Mouse (Mus musculus) neutrophil, adult 5-6 weeks (primary cell): ENCODE results near the gene Gm20388. TPM values are rescaled to one million over a fixed set of nuclear protein-coding genes. Genes with fewer than 3 reads are reported as not detected.
A peak's percentile ranks its signal among the peaks of the same experiment; 100 is the strongest.
"Not testable (repeated sequence)": the region's sequence is repeated elsewhere in the genome, so short reads cannot be mapped to it uniquely, and the experiment has no call there.

ENCODE experiments used
- ATAC-seq: fragments of 151-379, 151-347 bp; 2 replicates; pipeline ENCODE4 v1.8.0; 2017; ENCODE audit warnings: mild to moderate bottlenecking, moderate TSS enrichment; ENCODE audit not compliant: insufficient number of reproducible peaks, poor library complexity, low FRiP score, severe bottlenecking; ENCODE audit errors: extremely low read depth
- total RNA-seq: library from RNA; stranded (forward); fragments of 200-1000 nt; gene quantifications from 2 replicates; pipeline ENCODE4 v1.2.3, GENCODE M21; 2017

The Gm20388 gene
- total RNA-seq, 1 experiment from 2014 or later, result 10.8 TPM

GRCm38 (mm10) chr8:123000311-123000710 lies 3089.7 kb downstream of the Gm20388 start:
- ATAC-seq, result 0 out of 2 replicates have a peak, but pooled peaks have one; percentile 25

GRCm38 (mm10) chr8:123004033-123004922 lies 3093.6 kb downstream of the Gm20388 start:
- no peak for ATAC-seq

- no peak for ATAC-seq
Observed at GRCm38 (mm10) chr8:123005328-123005727, 3094.7 kb downstream of the Gm20388 start.

DNA sequence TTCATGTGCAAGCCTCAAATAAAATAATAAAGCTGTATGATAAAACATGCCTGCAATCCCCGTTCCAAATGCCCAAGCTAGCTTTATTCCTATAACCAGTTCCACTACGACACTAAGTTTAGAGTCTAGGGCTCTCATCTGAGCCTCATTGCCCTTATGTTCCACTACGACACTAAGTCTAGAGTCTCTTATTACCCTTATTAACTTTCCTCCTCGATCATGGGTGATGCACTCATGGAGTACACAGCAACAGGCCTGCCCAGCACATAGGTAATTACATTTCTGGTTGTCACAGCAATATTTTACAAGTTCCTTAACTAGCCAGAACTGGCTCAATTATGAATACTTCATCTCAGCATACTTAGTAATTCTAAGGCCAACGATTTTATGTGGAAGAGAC lies 3095.2 kb downstream of the Gm20388 start:
- no peak for ATAC-seq

- ATAC-seq, result no peak
Observed at GRCm38 (mm10) chr8:123011321-123011720, 3100.7 kb downstream of the Gm20388 start.

DNA sequence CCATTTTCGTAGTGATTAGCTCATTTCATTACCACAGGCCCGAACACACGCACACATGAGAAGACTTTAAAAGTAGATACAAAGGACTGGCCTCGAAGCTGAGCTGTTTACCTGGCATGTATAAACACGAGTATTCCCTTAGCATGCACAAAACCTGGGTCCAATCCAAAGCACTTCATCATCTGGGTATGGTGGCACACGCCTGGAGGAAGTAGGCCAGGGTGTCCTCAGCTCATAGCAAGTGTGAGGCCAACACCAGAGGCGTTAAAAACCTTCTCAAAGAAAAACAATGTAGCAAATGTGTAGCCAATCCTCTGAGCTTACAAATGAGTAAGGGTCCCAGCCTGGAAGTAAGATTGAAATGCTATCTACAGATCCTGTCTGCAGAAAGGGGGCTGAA lies 3103.8 kb downstream of the Gm20388 start:
- no peak for ATAC-seq

GRCm38 (mm10) chr8:123015074-123015473 lies 3104.4 kb downstream of the Gm20388 start:
- no peak for ATAC-seq

GRCm38 (mm10) chr8:123017143-123017542 lies 3106.5 kb downstream of the Gm20388 start:
- no peak for ATAC-seq

- ATAC-seq, result peak; percentile 20; the same call in 1 of the 2 replicates
Observed at GRCm38 (mm10) chr8:123018484-123019164, 3108.0 kb downstream of the Gm20388 start.

GRCm38 (mm10) chr8:123020084-123020483 lies 3109.4 kb downstream of the Gm20388 start:
- ATAC-seq, result no peak

GRCm38 (mm10) chr8:123020859-123021258 lies 3110.2 kb downstream of the Gm20388 start:
- no peak for ATAC-seq

DNA sequence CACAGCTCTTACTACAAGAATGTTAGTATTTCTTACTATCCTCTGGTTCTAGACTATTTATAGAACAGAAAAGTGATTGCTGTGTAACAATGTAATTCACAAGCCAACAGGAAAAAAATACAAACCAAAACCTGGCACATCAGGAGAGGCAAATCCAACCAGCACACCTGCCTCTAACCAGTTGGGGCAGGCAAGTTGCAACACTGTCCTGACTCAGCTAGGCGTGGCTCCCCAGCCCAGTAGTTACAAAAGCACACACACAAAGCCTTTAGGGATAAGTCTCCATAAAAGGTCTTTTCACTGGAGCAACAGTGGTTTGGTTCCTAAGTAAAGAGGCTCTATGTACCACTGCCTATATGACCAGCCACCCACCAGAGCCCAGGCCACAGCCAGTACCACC lies 3110.6 kb downstream of the Gm20388 start:
- ATAC-seq, result peak; percentile 49; the same call in 1 of the 2 replicates

DNA sequence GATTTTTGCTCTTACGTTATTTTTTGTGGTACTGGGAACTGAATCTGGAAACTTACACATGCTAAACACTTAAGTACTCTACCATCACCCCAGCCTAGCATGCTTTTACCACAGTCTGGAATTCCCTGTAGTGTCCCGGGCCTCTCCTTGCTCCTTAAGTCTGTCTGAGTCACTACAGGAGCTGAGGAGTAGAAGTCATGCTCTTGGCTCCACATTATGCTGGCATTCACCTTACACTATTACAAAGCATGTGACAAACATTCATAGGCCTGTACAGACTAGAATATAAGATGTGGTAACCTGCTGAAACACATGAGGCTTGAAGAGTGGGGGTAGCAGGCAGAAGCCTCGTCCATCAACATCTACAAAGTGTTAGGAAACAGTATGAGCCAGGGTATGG lies 3112.1 kb downstream of the Gm20388 start:
- no peak for ATAC-seq

- no peak for ATAC-seq
Observed at GRCm38 (mm10) chr8:123024226-123024625, 3113.6 kb downstream of the Gm20388 start.

DNA sequence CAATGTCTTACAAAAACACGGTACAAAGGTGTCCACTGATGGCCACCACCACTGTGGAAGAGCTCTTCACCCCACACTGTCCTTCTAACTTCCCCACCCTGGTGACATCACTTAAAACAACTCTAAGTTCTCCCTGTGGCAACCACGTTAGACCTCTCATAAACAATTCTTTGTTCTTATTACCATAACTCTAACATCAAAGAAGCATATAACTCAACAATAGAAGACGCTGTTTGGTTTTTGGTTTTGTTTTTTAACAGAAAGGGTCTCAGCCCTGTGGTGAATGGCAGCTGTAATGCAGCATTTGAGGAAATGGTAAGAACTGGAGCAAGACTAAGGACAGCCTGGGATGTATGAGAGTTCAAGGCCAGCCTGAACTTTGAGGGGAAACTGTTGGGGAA lies 3115.3 kb downstream of the Gm20388 start:
- peak; percentile 35 for ATAC-seq

GRCm38 (mm10) chr8:123027786-123028185 lies 3117.1 kb downstream of the Gm20388 start:
- ATAC-seq, result no peak

GRCm38 (mm10) chr8:123030091-123030490 lies 3119.4 kb downstream of the Gm20388 start:
- ATAC-seq, result not testable (repeated sequence)

DNA sequence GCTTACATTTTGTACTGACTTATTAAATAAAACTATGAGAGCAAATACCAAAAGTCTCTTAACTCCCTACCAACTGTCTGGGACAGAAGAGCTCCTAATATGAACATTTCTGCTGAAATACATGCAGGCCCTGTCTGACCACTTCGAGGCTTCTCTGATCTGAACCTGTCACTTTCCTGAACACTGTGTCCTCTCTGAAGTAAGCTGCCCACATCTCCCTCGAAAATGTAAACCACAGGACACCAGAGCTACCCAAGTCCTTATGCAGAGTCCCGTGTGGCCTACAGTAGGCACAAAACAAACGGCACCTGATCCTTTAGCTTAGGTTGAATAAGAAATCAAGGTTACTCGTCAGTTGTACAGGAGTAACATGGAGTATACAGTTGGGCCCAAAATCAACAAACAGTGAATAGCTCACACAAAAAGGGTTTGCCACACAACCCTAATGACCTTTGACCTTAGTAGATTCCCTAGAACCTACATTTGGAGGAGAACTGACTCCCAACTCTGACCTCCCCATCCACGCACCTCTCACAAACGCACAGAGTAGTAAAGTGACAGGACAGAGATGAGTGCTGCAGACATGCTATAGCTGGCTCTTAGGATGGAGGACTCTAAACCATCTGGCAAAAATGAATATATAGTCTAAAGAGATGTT lies 3120.8 kb downstream of the Gm20388 start:
- ATAC-seq, result no peak

DNA sequence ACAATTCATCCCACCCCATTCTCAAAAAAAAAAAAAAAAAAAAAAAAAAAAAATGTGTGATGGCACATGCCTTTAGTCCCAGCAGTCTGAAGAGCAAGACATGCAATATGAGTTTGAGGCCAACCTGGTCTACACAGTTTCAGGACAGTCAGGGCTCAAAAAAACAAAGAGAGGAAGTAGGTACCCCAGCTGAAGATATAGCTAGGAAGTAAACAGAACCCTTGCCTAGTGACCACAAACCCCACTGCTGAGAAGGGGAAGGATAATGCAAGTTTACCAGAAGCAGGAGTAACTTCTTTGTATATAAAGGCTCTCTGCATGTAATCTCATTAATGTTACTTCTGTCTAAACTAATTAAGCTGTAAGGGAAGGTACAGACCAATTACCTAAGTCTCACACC lies 3122.1 kb downstream of the Gm20388 start:
- ATAC-seq, result peak; percentile 83

- no peak for ATAC-seq
Observed at GRCm38 (mm10) chr8:123033431-123033830, 3122.8 kb downstream of the Gm20388 start.
